Mouse (Mus musculus) layer of hippocampus, postnatal 25 days (tissue): Measurements from ENCODE around the gene Rae1. TPM values are rescaled to one million over a fixed set of nuclear protein-coding genes. Genes with fewer than 3 reads are reported as not detected.

Source experiments
- DNase-seq, 2 experiments: peaks; one replicate each; pipeline ENCODE4 v3.0.0; 2022; ENCODE audit warnings: mixed read lengths in 2 of 2, low spot score in 1 of 2; ENCODE audit errors: extremely low spot score in 1 of 2
- total RNA-seq, 2 experiments: library from RNA; stranded (reverse); gene quantifications; 2 replicates each; pipeline ENCODE4 v1.2.3; 2021

Rae1 gene
- total RNA-seq, 2 experiments from 2014 or later = 74.5 to 88.6 TPM

- DNase-seq = no peak
Measured at GRCm38 (mm10) chr2:172982776-172983561, 16.9 kb upstream of the Rae1 start.

- DNase-seq = no peak
Measured at GRCm38 (mm10) chr2:172990161-172990560, 9.8 kb upstream of the Rae1 start.

- DNase-seq = peak; percentile 62 to 94
Measured at GRCm38 (mm10) chr2:172996207-172996606, 3.7 kb upstream of the Rae1 start.

- DNase-seq = no peak
Measured at GRCm38 (mm10) chr2:172997748-172998147, 2.2 kb upstream of the Rae1 start.

GRCm38 (mm10) chr2:172998478-172998877, 1.4 kb upstream of the Rae1 start:
- no peak for DNase-seq

- no peak for DNase-seq
Measured at GRCm38 (mm10) chr2:173000285-173000652, 352 bp downstream of the Rae1 start.

GRCm38 (mm10) chr2:173000921-173001320, 1.0 kb downstream of the Rae1 start:
- DNase-seq = no peak

GRCm38 (mm10) chr2:173003737-173004136, 3.8 kb downstream of the Rae1 start:
- no peak for DNase-seq

GRCm38 (mm10) chr2:173010220-173010717, 10.4 kb downstream of the Rae1 start:
- no peak for DNase-seq

- no peak for DNase-seq
Measured at GRCm38 (mm10) chr2:173011440-173011839, 11.5 kb downstream of the Rae1 start.

GRCm38 (mm10) chr2:173014741-173015287, 14.9 kb downstream of the Rae1 start:
- no peak for DNase-seq

- DNase-seq = no peak
Measured at GRCm38 (mm10) chr2:173017940-173018339, 18.0 kb downstream of the Rae1 start.

GRCm38 (mm10) chr2:173018618-173019017, 18.7 kb downstream of the Rae1 start:
- DNase-seq = no peak

GRCm38 (mm10) chr2:173019322-173019721, 19.4 kb downstream of the Rae1 start:
- DNase-seq = no peak

GRCm38 (mm10) chr2:173019790-173020189, 19.9 kb downstream of the Rae1 start:
- peak; percentile 60 to 66 for DNase-seq

GRCm38 (mm10) chr2:173020430-173020829, 20.5 kb downstream of the Rae1 start, which contains the start of gene Rbm38:
TSS of gene Rbm38 (plus strand) at chr2:173020498.
- no peak for DNase-seq

GRCm38 (mm10) chr2:173021633-173022055, 21.7 kb downstream of the Rae1 start:
- DNase-seq = peak; percentile 85 to 89

- no peak for DNase-seq
Measured at GRCm38 (mm10) chr2:173022056-173022681, 22.3 kb downstream of the Rae1 start.

GRCm38 (mm10) chr2:173022813-173023212, 22.9 kb downstream of the Rae1 start:
- no peak for DNase-seq

GRCm38 (mm10) chr2:173023371-173023851, 23.5 kb downstream of the Rae1 start:
- no peak for DNase-seq

GRCm38 (mm10) chr2:173023966-173024365, 24.0 kb downstream of the Rae1 start:
- DNase-seq = no peak
